ENCODE assay signal across 9 mouse cellular contexts in the genomic region with DNA sequence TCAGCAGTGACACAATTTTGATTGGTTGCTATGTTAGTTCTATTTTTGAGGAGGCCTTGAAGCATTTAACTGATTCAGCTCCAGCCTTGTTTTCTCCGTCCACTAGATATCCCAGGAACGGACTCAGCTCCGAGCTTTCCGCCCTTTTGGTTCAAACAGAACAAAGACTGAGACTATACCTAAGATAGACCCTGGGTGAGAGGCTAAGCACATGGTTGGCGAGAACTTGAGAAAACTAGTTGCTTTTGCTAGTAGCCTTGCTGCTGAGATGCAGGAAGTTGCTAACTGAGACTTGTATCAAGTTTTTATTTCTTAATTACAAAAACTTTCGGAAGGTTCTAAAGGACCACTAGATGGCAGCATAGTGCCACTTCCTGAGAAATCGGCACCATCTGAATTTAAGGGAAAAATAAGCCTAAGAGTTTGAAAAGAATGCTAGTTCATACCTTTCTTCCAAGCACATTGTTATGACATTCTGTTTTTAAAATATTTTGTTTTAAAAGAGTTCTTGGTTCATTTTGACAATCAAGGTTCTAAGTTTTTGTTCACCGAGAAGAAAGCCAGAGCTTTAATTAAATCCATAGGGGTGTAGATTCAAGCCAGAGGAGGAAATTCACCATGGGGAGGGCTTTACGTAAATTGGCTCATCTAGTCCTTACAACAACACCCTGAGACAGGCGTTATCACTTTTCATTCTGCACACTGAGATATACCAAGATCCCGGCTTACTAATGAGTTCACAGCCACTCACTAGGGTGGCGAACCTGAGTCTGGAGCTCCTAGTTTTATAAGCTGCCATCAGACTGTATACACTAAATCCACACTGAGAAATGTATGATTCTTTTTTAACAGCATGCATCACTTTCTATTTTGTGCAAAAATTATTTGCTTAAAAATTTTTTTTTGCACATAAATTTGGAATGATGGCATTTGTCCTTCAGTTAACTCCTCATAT. TPM values are rescaled to one million over a fixed set of nuclear protein-coding genes. Genes with fewer than 3 reads are reported as not detected.
DNase-seq lines count a peak whose midpoint lies in the region; ATAC-seq and TF ChIP-seq lines count a peak whose summit lies in the region.
"Had no signal": no experiment of that assay in that cellular context is flagged by ENCODE, and none has a peak within 500 bp of the region (broad histone marks: within the 10 kb centered on the region; RNA-seq: fewer than 3 reads in every experiment).

No protein-coding gene starts in this region.

- in situ Hi-C loops in ES-E14 (cut with MboI; ENCODE audit: low sequenced_read_pairs in 2 of 2, unreplicated experiment in 2 of 2): no loop called here

- WGBS in heart, embryonic 15.5 days: 41% methylated on average over 12 of the region's 12 CpGs
- 46% methylated on average over 12 of the region's 12 CpGs for WGBS in heart, embryonic 10.5 days
- WGBS in kidney, embryonic 16.5 days: 55% methylated on average over 12 of the region's 12 CpGs
- WGBS in stomach, embryonic 15.5 days: 43% methylated on average over 12 of the region's 12 CpGs

- no peaks in the 10 kb centered on the region for H3K9me3 ChIP-seq in heart, embryonic 15.5 days (replicated peaks)
- H3K9me3 ChIP-seq in heart, embryonic 10.5 days: no peaks in the 10 kb centered on the region
- H3K9me3 ChIP-seq in ES-E14 (ENCODE audit: control insufficient read depth, insufficient read depth, low read depth, low read length): no peaks in the 10 kb centered on the region
- no peaks in the 10 kb centered on the region for H3K9me3 ChIP-seq in kidney, embryonic 16.5 days (ENCODE audit: low read length)
- H3K9me3 ChIP-seq in stomach, embryonic 15.5 days: no peaks in the 10 kb centered on the region

- H3K9ac ChIP-seq in heart, embryonic 15.5 days: no peak overlapping the region
- H3K9ac ChIP-seq in ES-E14 (ENCODE audit: insufficient read depth, low read depth, low read length, poor library complexity, severe bottlenecking): no peak overlapping the region; the same call in 1 of the 2 replicates
- no peak overlapping the region for H3K9ac ChIP-seq in kidney, embryonic 16.5 days (replicated peaks; ENCODE audit: low read length)
- no peak overlapping the region for H3K9ac ChIP-seq in stomach, embryonic 15.5 days

- H3K36me3 ChIP-seq in heart, embryonic 15.5 days: no peaks in the 10 kb centered on the region
- H3K36me3 ChIP-seq in heart, embryonic 10.5 days: no peaks in the 10 kb centered on the region
- no peaks in the 10 kb centered on the region for H3K36me3 ChIP-seq in ES-E14 (ENCODE audit: control insufficient read depth, insufficient read depth, low read length, poor library complexity, severe bottlenecking)
- no peaks in the 10 kb centered on the region for H3K36me3 ChIP-seq in kidney, embryonic 16.5 days (ENCODE audit: insufficient read depth, low read length)
- no peaks in the 10 kb centered on the region for H3K36me3 ChIP-seq in stomach, embryonic 15.5 days

- no peaks in the 10 kb centered on the region for H3K4me1 ChIP-seq in heart, embryonic 15.5 days (replicated peaks)
- no peaks in the 10 kb centered on the region for H3K4me1 ChIP-seq in heart, embryonic 10.5 days
- no peaks in the 10 kb centered on the region for H3K4me1 ChIP-seq in ES-E14 (ENCODE audit: control insufficient read depth in 2 of 2, insufficient read depth in 2 of 2, low read length in 2 of 2, poor library complexity in 1 of 2)
- H3K4me1 ChIP-seq in kidney, embryonic 16.5 days (ENCODE audit: insufficient read depth, low read length): no peaks in the 10 kb centered on the region
- no peaks in the 10 kb centered on the region for H3K4me1 ChIP-seq in stomach, embryonic 15.5 days

- 0 out of 2 replicates have a peak overlapping the region, but pooled peaks have one; percentile 13 for H3K4me3 ChIP-seq in heart, embryonic 15.5 days
- H3K4me3 ChIP-seq in heart, embryonic 10.5 days: no peak overlapping the region
- no peak overlapping the region for H3K4me3 ChIP-seq in ES-E14 (ENCODE audit: insufficient read depth in 1 of 2, low read depth in 1 of 2, low read length in 2 of 2, poor library complexity in 1 of 2, severe bottlenecking in 1 of 2)
- no peak overlapping the region for H3K4me3 ChIP-seq in kidney, embryonic 16.5 days (ENCODE audit: low read length)
- no peak overlapping the region for H3K4me3 ChIP-seq in stomach, embryonic 15.5 days (replicated peaks)
- H3K4me3 ChIP-seq: erythroblast, embryonic 14.5 days had no signal

- ATAC-seq in heart, embryonic 15.5 days (replicated peaks; ENCODE audit: insufficient number of reproducible peaks, insufficient read depth, low FRiP score, low read depth): no peak
- no peak for ATAC-seq in kidney, embryonic 16.5 days (ENCODE audit: low FRiP score, low TSS enrichment)
- no peak for ATAC-seq in stomach, embryonic 15.5 days (ENCODE audit: insufficient read depth, low FRiP score, low read depth)

- no peak for DNase-seq in heart, embryonic 10.5 days (ENCODE audit: low spot score)
- peak; percentile 55 for DNase-seq in ES-E14 (ENCODE audit: low read depth, low spot score)
- peak; percentile 36 for DNase-seq in c-Kit-positive CD71-positive TER-119-positive erythroid progenitor cells, embryonic 14.5 days (ENCODE audit: low spot score)
- DNase-seq in layer of hippocampus, adult 18-20 months (ENCODE audit: low spot score in 2 of 2): no peak
- DNase-seq in testis, postnatal 14 days (ENCODE audit: low spot score): no peak

- H3K27me3 ChIP-seq in heart, embryonic 15.5 days: no peaks in the 10 kb centered on the region
- H3K27me3 ChIP-seq in heart, embryonic 10.5 days (ENCODE audit: insufficient read depth, poor library complexity, severe bottlenecking): no peaks in the 10 kb centered on the region
- H3K27me3 ChIP-seq in kidney, embryonic 16.5 days (ENCODE audit: insufficient read depth, low read length): no peaks in the 10 kb centered on the region
- no peaks in the 10 kb centered on the region for H3K27me3 ChIP-seq in stomach, embryonic 15.5 days (replicated peaks)

- H3K4me2 ChIP-seq in heart, embryonic 15.5 days: peak overlapping the region; percentile 45
- H3K4me2 ChIP-seq in kidney, embryonic 16.5 days (replicated peaks; ENCODE audit: low read depth, low read length): 0 out of 2 replicates have a peak overlapping the region, but pooled peaks have one; percentile 17
- H3K4me2 ChIP-seq in stomach, embryonic 15.5 days: 0 out of 2 replicates have a peak overlapping the region, but pooled peaks have one; percentile 19

- H3K27ac ChIP-seq in heart, embryonic 15.5 days: no peak overlapping the region
- H3K27ac ChIP-seq in heart, embryonic 10.5 days: no peak overlapping the region
- H3K27ac ChIP-seq in ES-E14 (ENCODE audit: insufficient read depth, low read depth, low read length, poor library complexity, severe bottlenecking): no peak overlapping the region
- no peak overlapping the region for H3K27ac ChIP-seq in kidney, embryonic 16.5 days (ENCODE audit: low read length)
- H3K27ac ChIP-seq in stomach, embryonic 15.5 days: no peak overlapping the region

TF ChIP-seq in ES-E14, 5 proteins besides CTCF, POLR2A, EP300 and RAD21:
- no peak for TF ChIP-seq CHD2 (IDR thresholded peaks at IDR 0.05; ENCODE audit: low read depth, low read length)
- no peak for TF ChIP-seq HCFC1 (IDR thresholded peaks at IDR 0.05; ENCODE audit: borderline replicate concordance, insufficient read depth, low read length)
- TF ChIP-seq ZC3H11A (IDR thresholded peaks at IDR 0.05; ENCODE audit: borderline replicate concordance, low read depth, low read length): no peak
- TF ChIP-seq MAFK (IDR thresholded peaks at IDR 0.05; ENCODE audit: insufficient read depth, low read depth, low read length): no peak
- no peak for TF ChIP-seq ZNF384 (IDR thresholded peaks at IDR 0.05; ENCODE audit: low read depth, low read length)

RNA-seq across cellular contexts. Expression of a gene that starts 20.5 kb away (rescaled TPM):
- 124 and 139 TPM in 2 replicates for polyA plus RNA-seq in heart, embryonic 15.5 days (2015; fragmentation: Nextera tagmentation; extraction: Ambion mirVana)
- 76.3 and 127 TPM in 2 replicates for polyA plus RNA-seq in heart, embryonic 10.5 days (2016; fragmentation: Nextera tagmentation; extraction: Ambion mirVana)
- total RNA-seq in ES-E14 (2012; rRNA removed): 202 and 252 TPM in 2 replicates
- polyA plus RNA-seq in kidney, embryonic 16.5 days (2015; fragmentation: Nextera tagmentation; extraction: Ambion mirVana): 44.3 and 45.2 TPM in 2 replicates
- polyA plus RNA-seq in stomach, embryonic 15.5 days (2015; fragmentation: Nextera tagmentation; extraction: Ambion mirVana): 49.4 and 57.8 TPM in 2 replicates
- 10 to 100 TPM; 72.3 to 74.5 TPM for total RNA-seq in layer of hippocampus, adult 18-20 months (2021)

RNA-seq across cellular contexts. Expression of a gene that starts 42.1 kb away (rescaled TPM):
- polyA plus RNA-seq in heart, embryonic 15.5 days (2015; fragmentation: Nextera tagmentation; extraction: Ambion mirVana): 81.3 and 92.3 TPM in 2 replicates
- 152 and 184 TPM in 2 replicates for polyA plus RNA-seq in heart, embryonic 10.5 days (2016; fragmentation: Nextera tagmentation; extraction: Ambion mirVana)
- total RNA-seq in ES-E14 (2012; rRNA removed): 124 and 133 TPM in 2 replicates
- 161 and 170 TPM in 2 replicates for polyA plus RNA-seq in kidney, embryonic 16.5 days (2015; fragmentation: Nextera tagmentation; extraction: Ambion mirVana)
- 130 and 151 TPM in 2 replicates for polyA plus RNA-seq in stomach, embryonic 15.5 days (2015; fragmentation: Nextera tagmentation; extraction: Ambion mirVana)
- 10 to 100 TPM; 17.0 to 19.9 TPM for total RNA-seq in layer of hippocampus, adult 18-20 months (2021)

RNA-seq across cellular contexts. Expression of a gene that starts 42.4 kb away (rescaled TPM):
- polyA plus RNA-seq in heart, embryonic 15.5 days (2015; fragmentation: Nextera tagmentation; extraction: Ambion mirVana): 44.2 and 48.7 TPM in 2 replicates
- 57.1 and 63.0 TPM in 2 replicates for polyA plus RNA-seq in heart, embryonic 10.5 days (2016; fragmentation: Nextera tagmentation; extraction: Ambion mirVana)
- total RNA-seq in ES-E14 (2012; rRNA removed): 108 TPM in 2 replicates
- 43.2 and 49.1 TPM in 2 replicates for polyA plus RNA-seq in kidney, embryonic 16.5 days (2015; fragmentation: Nextera tagmentation; extraction: Ambion mirVana)
- 48.0 and 51.0 TPM in 2 replicates for polyA plus RNA-seq in stomach, embryonic 15.5 days (2015; fragmentation: Nextera tagmentation; extraction: Ambion mirVana)
- under 1 TPM in 1 of 2 experiments, not detected in 1; 0.15 TPM for total RNA-seq in layer of hippocampus, adult 18-20 months (2021)

Comparison
In these comparisons a context has a peak if more than half of its experiments do, and no peak if none do; other contexts are left out.
1. DNase-seq: peak in ES-E14 (single experiment) and c-Kit-positive CD71-positive TER-119-positive erythroid progenitor cells, embryonic 14.5 days (single experiment); none in heart, embryonic 10.5 days (single experiment), layer of hippocampus, adult 18-20 months (0 of 2) and testis, postnatal 14 days (single experiment).
2. Peak in every context shown above with its lines, with median percentiles within 50 percentile points of each other: H3K4me2 ChIP-seq.